Mouse (Mus musculus) lung, postnatal 25 days (tissue): ENCODE data around the gene Tbc1d1.

Source experiments
- DNase-seq: peaks from one replicate; pipeline ENCODE4 v3.0.0; 2022; ENCODE audit warnings: low spot score

The Tbc1d1 gene

GRCm38 (mm10) chr5:64280191-64280590 lies 124.1 kb downstream of the Tbc1d1 start:
- DNase-seq: no peak

DNA sequence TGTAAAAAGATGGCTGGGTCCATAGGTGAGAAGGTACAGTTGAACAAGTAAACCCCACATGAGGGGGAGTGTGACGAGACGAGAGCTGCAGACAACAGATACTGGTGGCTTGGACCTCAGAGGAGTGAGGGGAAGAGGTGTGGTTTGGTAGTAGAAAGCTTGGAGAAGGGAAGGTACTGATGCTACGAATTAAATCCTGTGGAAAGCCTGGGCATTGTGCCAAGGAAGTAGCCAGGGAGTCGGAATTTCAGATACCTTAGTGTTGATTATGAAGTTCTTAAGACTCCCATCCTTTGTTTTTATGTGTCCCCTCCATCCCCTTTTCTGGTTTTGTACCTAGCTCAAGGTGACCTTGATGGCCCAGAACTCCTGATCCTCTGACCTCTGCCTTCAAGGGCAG lies 124.5 kb downstream of the Tbc1d1 start:
- DNase-seq: no peak

DNA sequence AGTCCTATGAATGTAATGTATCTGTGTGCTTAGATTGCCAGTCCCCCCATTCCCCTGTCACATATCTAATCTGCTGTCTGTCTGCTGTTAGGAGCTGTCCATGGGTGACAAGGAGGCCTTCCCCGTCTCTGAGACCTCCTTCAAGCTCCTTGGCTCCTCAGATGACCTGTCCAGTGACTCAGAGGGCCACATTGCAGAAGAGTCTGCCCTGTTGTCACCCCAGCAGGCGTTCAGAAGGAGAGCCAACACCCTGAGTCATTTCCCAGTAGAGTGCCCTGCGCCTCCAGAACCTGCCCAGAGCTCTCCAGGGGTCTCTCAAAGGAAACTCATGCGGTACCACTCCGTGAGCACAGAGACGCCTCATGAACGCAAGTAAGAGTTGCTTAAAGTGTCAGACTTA lies 125.6 kb downstream of the Tbc1d1 start:
- DNase-seq: no peak

DNA sequence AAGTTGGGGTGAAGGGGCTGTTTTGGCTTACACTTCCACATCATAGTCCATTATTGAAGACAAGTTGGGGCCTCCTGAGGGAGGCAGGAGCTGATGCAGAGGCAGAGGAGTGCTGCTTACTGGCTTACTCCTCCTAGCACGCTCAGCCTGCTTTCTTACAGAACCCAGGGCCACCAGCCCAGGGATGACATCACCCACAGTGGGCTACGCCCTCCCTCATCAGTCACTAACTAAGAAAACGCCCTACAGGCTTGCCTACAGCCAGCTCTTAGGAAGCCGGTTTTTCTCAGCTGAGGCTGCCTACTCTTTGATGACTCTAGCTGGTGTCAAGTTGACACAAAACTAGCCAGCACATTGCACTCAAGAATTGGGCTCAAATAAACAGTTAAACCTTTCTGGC lies 126.5 kb downstream of the Tbc1d1 start:
- DNase-seq: no peak

- no peak for DNase-seq
Measured at GRCm38 (mm10) chr5:64285289-64285688, 129.2 kb downstream of the Tbc1d1 start.

GRCm38 (mm10) chr5:64285851-64286250 lies 129.7 kb downstream of the Tbc1d1 start:
- no peak for DNase-seq

DNA sequence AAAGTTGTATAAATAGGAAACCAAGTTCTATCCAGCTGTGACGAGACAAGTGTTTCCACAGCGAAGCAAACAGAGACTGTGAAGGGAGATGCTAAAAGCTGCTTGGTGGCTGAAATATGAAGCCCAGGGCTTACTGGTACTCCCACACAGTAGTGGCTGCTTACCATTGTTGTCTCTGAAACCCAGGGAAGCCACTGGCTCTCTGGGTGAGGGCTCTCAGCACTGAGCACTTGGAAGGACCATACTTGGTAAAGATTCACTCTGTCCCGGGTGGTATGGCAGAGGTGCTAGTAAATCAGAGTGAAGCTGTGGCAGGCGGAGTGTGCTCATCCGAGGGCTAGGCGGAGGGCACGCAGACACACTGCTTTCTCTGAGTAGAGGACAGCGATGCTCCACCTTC lies 131.2 kb downstream of the Tbc1d1 start:
- no peak for DNase-seq

DNA sequence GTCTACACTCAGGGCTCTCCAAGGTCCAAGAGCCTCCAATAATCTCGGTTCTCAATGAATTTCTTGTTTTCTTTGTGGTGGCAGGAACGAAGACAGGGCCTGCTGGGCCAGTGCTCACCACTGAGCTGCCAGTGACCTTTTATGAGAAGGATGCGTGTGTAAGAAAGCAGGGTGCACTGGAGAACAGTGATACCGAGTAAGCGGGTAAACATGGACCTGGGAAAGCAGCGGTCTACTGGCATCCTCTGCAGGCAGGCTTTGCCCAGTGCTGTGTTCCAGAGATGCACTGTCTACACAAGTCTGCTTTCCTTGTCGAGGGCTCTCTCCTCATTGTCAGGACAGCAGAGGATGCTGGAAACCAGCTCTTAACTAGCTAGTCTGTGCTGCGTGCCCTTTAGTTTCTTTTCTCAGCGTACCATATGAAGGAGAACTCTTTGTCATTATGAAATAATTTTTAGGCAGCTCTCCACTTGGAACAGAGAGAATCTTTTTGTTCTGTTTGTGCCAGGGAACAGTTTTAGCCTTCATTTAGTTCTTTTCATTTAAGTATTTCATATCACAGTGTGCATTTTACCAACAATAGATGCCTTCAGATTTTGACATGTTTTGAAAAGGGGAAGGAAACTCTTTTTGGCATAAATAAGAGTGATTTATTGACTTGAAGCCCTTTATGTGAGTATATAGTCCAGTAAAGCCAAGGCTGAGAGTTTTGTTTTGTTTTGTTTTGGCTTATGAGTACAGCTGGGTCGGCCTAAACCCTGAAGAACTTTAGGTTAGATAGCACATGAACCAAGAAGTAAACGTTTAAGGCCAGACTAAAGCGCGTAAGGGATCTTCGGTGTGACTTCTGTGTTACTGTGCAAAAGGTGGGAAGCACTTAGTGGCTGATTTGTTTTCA lies 132.2 kb downstream of the Tbc1d1 start:
- no peak for DNase-seq

DNA sequence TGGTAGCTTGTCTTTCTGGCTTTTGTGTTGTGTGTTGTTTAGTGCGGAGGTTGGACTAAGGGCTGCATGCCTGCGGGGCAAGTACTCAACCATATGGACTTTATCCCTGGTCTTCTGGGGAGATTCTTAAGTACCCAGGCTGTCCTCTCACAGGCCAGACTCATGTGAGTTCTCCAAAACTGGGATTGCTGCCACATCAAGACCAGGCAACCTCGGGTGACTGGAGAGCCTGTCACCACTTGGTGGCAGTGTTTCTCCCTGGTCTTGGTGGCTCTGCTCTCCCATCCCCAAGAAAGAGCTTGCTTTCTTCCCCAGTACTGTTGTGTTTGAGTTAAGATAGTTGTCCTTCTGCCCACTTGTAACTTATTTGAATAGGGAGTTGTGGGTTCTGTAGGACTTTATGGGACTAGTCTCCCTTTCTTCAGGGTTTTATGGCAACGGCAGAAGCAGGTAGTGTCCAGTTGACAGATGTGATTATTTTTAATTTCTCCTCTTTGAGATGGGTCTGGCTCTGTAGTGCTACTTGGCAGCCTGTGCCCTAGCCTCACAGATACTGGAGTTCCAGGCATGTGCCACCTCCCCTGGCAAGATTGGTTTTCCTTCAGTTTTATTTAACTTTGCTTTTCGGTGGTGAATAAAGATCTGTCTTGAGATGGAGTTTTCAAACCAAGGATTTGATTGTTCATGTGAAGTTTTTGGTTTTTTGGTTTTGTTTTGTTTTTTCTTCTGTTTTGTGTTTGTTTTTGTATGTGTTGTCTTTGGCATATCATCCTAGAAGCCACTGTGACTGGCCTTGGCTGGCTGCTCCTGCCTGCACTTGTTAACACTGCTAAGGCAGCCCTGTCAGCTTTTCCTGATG lies 133.3 kb downstream of the Tbc1d1 start:
- DNase-seq: peak; percentile 90

- no peak for DNase-seq
Measured at GRCm38 (mm10) chr5:64290061-64290345, 133.9 kb downstream of the Tbc1d1 start.

DNA sequence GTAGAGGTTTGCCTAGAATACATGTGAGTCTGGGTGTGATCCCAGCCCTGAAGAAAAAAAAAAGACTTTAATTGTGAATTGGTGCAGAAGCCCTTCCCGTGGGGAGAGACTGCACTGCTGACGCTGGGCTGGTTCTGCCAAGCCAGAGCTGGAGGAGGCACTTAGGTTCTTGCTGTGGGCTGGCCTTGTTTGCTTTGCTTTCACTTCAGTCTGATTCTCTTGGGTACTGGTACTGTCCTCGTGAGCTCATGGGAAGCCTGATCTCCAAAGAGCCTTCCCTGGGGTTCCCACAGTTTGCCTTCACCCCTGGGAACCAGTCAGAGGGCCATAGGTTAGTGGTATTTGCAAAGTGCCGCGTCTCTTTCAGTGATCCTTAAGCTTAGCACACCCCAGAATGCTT lies 135.6 kb downstream of the Tbc1d1 start:
- no peak for DNase-seq

- DNase-seq: no peak
Measured at GRCm38 (mm10) chr5:64295621-64296020, 139.5 kb downstream of the Tbc1d1 start.

- no peak for DNase-seq
Measured at GRCm38 (mm10) chr5:64296328-64296727, 140.2 kb downstream of the Tbc1d1 start.

GRCm38 (mm10) chr5:64297100-64297499 lies 141.0 kb downstream of the Tbc1d1 start:
- DNase-seq: no peak

DNA sequence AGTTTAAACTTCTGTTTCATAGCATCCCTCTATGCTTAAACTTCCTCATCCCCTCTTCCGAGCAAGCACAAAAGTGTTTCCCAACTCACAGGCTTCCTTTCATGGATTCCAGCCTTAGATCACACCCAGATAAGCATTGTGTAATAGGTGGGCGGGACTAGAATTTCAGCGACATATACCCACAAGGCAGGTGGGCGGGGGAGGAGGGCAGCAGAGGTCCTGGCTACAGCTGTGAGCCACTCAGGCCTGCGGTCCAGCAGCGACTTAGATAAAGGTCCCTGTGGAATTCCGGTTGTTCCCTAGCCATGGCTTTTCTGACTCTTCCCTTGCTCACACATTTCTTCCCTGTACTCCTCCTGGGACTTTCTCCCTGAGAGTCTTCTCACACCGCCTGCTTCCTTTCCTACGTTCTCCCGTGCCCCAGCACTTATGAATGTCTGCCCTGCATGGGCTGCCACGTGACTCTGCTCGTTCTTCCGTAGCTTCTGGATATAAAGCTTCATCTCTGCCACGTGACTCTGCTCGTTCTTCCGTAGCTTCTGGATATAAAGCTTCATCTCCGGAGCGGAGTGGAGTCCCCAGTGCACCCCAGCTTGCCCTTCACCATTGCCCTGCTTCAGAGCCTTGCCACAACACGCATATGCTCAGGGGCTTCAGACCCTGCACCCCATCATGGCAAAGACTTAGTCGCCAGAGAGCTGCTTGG lies 142.4 kb downstream of the Tbc1d1 start:
- peak; percentile 88 for DNase-seq

- no peak for DNase-seq
Measured at GRCm38 (mm10) chr5:64299508-64300324, 143.6 kb downstream of the Tbc1d1 start.

GRCm38 (mm10) chr5:64301246-64301645 lies 145.1 kb downstream of the Tbc1d1 start:
- DNase-seq: no peak

DNA sequence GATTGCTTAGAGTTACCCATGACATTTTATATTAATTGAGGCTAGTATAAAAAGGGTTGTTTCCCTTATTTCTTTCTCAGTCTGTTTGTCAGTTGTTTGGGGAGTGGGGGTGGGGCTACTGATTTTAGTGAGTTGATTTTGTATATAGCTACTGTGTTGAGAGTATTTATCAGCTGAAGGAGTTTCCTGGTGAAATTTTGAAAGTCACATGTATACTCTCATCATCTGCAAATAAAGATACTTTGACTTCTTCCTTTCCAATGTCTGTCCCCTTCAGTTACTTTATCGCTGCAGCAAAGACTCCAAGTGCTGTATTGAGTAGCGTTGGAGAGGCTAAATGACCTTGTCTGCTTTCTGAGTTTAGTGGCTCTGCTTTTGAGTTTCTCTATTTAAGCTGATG lies 151.2 kb downstream of the Tbc1d1 start:
- no peak for DNase-seq

- DNase-seq: no peak
Measured at GRCm38 (mm10) chr5:64312295-64312694, 156.2 kb downstream of the Tbc1d1 start.

DNA sequence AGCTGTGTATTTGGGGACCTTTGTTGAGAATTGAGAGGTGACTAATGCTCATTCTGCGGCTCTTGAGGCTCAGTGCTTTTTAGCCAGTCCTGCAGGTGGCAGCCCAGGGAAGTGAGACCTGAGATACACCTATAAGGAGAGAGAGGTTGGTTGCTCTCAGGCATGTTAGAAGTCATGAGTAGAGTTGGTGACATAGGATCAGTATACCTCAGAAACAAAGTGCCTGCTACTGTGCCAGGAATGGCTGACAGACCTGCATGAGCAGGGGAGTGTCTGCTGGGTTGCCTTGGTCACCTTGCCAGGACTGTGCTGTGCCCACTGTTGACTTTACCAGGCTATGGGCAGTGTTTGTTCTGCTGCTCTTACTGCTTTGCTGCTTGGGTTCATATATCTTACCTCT lies 157.4 kb downstream of the Tbc1d1 start:
- peak; percentile 42 for DNase-seq

- DNase-seq: no peak
Measured at GRCm38 (mm10) chr5:64314288-64315052, 158.4 kb downstream of the Tbc1d1 start.
